Mouse (Mus musculus) inflammation-experienced regulatory T-cells, adult 6 months (primary cell): Measurements from ENCODE around the gene Mfap2. TPM values are rescaled to one million over a fixed set of nuclear protein-coding genes. Genes with fewer than 3 reads are reported as not detected.

Experiments
- ATAC-seq: one replicate; pipeline ENCODE4 v1.8.0; 2017
- polyA plus RNA-seq, 3 experiments: library from polyadenylated mRNA; unstranded; fragments of 100-300 nt; shearing (Covaris generic); gene quantifications; one replicate each; pipeline ENCODE4 v1.2.1; 2017

Gene Mfap2
- polyA plus RNA-seq, 3 experiments from 2014 or later, result not detected

GRCm38 (mm10) chr4:140988706-140989290, 21.4 kb upstream of the Mfap2 start:
- no peak for ATAC-seq

- ATAC-seq, result no peak
Measured at GRCm38 (mm10) chr4:140989447-140989846, 20.8 kb upstream of the Mfap2 start.

- ATAC-seq, result no peak
Measured at GRCm38 (mm10) chr4:140992215-140992614, 18.0 kb upstream of the Mfap2 start.

- ATAC-seq, result no peak
Measured at GRCm38 (mm10) chr4:140993846-140994245, 16.4 kb upstream of the Mfap2 start.

- ATAC-seq, result no peak
Measured at GRCm38 (mm10) chr4:140995811-140996210, 14.4 kb upstream of the Mfap2 start.

- no peak for ATAC-seq
Measured at GRCm38 (mm10) chr4:140996812-140997211, 13.4 kb upstream of the Mfap2 start.

- no peak for ATAC-seq
Measured at GRCm38 (mm10) chr4:141005983-141006382, 4.2 kb upstream of the Mfap2 start.

GRCm38 (mm10) chr4:141008028-141008427, 2.2 kb upstream of the Mfap2 start:
- no peak for ATAC-seq

GRCm38 (mm10) chr4:141010526-141010925, 308 bp downstream of the Mfap2 start:
- ATAC-seq, result no peak

- ATAC-seq, result no peak
Measured at GRCm38 (mm10) chr4:141010941-141011429, 767 bp downstream of the Mfap2 start.

GRCm38 (mm10) chr4:141011556-141012328, 1.5 kb downstream of the Mfap2 start:
- no peak for ATAC-seq

- ATAC-seq, result no peak
Measured at GRCm38 (mm10) chr4:141012558-141012957, 2.3 kb downstream of the Mfap2 start.

GRCm38 (mm10) chr4:141014114-141014513, 3.9 kb downstream of the Mfap2 start:
- no peak for ATAC-seq

GRCm38 (mm10) chr4:141014856-141015255, 4.6 kb downstream of the Mfap2 start:
- ATAC-seq, result no peak

GRCm38 (mm10) chr4:141015356-141015755, 5.1 kb downstream of the Mfap2 start:
- ATAC-seq, result no peak

GRCm38 (mm10) chr4:141016311-141016710, 6.1 kb downstream of the Mfap2 start:
- no peak for ATAC-seq

- ATAC-seq, result no peak
Measured at GRCm38 (mm10) chr4:141017657-141018436, 7.6 kb downstream of the Mfap2 start.

- no peak for ATAC-seq
Measured at GRCm38 (mm10) chr4:141020220-141020619, 10.0 kb downstream of the Mfap2 start.

- no peak for ATAC-seq
Measured at GRCm38 (mm10) chr4:141020811-141021613, 10.8 kb downstream of the Mfap2 start.

GRCm38 (mm10) chr4:141021614-141021929, 11.4 kb downstream of the Mfap2 start:
- ATAC-seq, result no peak

GRCm38 (mm10) chr4:141024052-141024451, 13.8 kb downstream of the Mfap2 start:
- no peak for ATAC-seq

- ATAC-seq, result no peak
Measured at GRCm38 (mm10) chr4:141024992-141025391, 14.8 kb downstream of the Mfap2 start.
